Mouse (Mus musculus): ENCODE results near the gene Olfr1364. TPM values are rescaled to one million over a fixed set of nuclear protein-coding genes. Genes with fewer than 3 reads are reported as not detected.

Olfr1364 gene
- polyA plus RNA-seq, 1 experiment from 2014 or later: not detected

Other genes starting within 250 kb of the Olfr1364 start
- not detected in 2 replicates for gene Olfr1367, start 234.8 kb downstream of the Olfr1364 start, polyA plus RNA-seq (2016; fragmentation: Nextera tagmentation; extraction: Ambion mirVana)
- 8.8 and 9.9 TPM in 2 replicates for gene Zscan12, start 218.9 kb downstream of the Olfr1364 start, polyA plus RNA-seq (2016; fragmentation: Nextera tagmentation; extraction: Ambion mirVana)
- 71.2 and 72.6 TPM in 2 replicates for gene Zkscan3, start 179.0 kb downstream of the Olfr1364 start, polyA plus RNA-seq (2016; fragmentation: Nextera tagmentation; extraction: Ambion mirVana)
- 2.2 and 3.1 TPM in 2 replicates for gene Pgbd1, start 140.7 kb downstream of the Olfr1364 start, polyA plus RNA-seq (2016; fragmentation: Nextera tagmentation; extraction: Ambion mirVana)
- 26.8 and 28.1 TPM in 2 replicates for gene Zscan26, start 128.0 kb downstream of the Olfr1364 start, polyA plus RNA-seq (2016; fragmentation: Nextera tagmentation; extraction: Ambion mirVana)
- 2.3 and 2.4 TPM in 2 replicates for gene Nkapl, start 113.2 kb downstream of the Olfr1364 start, polyA plus RNA-seq (2016; fragmentation: Nextera tagmentation; extraction: Ambion mirVana)
- gene Zkscan4, start 102.9 kb downstream of the Olfr1364 start, polyA plus RNA-seq (2016; fragmentation: Nextera tagmentation; extraction: Ambion mirVana): 1.7 and 2.1 TPM in 2 replicates
- not detected in 2 replicates for gene Gm10065, start 102.3 kb downstream of the Olfr1364 start, polyA plus RNA-seq (2016; fragmentation: Nextera tagmentation; extraction: Ambion mirVana)
- 0.24 and 0.33 TPM in 2 replicates for gene AK157302, start 86.5 kb downstream of the Olfr1364 start, polyA plus RNA-seq (2016; fragmentation: Nextera tagmentation; extraction: Ambion mirVana)
- gene Gm11273, start 80.3 kb downstream of the Olfr1364 start, polyA plus RNA-seq (2016; fragmentation: Nextera tagmentation; extraction: Ambion mirVana): 6.4 and 10.3 TPM in 2 replicates
- gene Zkscan8, start 50.6 kb downstream of the Olfr1364 start, polyA plus RNA-seq (2016; fragmentation: Nextera tagmentation; extraction: Ambion mirVana): 6.6 and 6.8 TPM in 2 replicates
- gene Olfr1366, start 39.0 kb downstream of the Olfr1364 start, polyA plus RNA-seq (2016; fragmentation: Nextera tagmentation; extraction: Ambion mirVana): 0.06 and 0.10 TPM in 2 replicates
- 0.04 and 0.05 TPM in 2 replicates for gene Olfr1535, start 21.9 kb downstream of the Olfr1364 start, polyA plus RNA-seq (2016; fragmentation: Nextera tagmentation; extraction: Ambion mirVana)
- gene Olfr1362, start 32.3 kb upstream of the Olfr1364 start, polyA plus RNA-seq (2016; fragmentation: Nextera tagmentation; extraction: Ambion mirVana): not detected in 2 replicates
- gene Olfr11, start 60.8 kb upstream of the Olfr1364 start, polyA plus RNA-seq (2016; fragmentation: Nextera tagmentation; extraction: Ambion mirVana): not detected in 2 replicates
- gene Olfr1361, start 81.6 kb upstream of the Olfr1364 start, polyA plus RNA-seq (2016; fragmentation: Nextera tagmentation; extraction: Ambion mirVana): not detected in 2 replicates
- gene Olfr1360, start 95.6 kb upstream of the Olfr1364 start, polyA plus RNA-seq (2016; fragmentation: Nextera tagmentation; extraction: Ambion mirVana): not detected in 2 replicates
- not detected in 2 replicates for gene Olfr1359, start 116.4 kb upstream of the Olfr1364 start, polyA plus RNA-seq (2016; fragmentation: Nextera tagmentation; extraction: Ambion mirVana)
- 0.91 TPM in 1 of 2 replicates, not detected in the other for gene Hist1h2bl, start 134.4 kb upstream of the Olfr1364 start, polyA plus RNA-seq (2016; fragmentation: Nextera tagmentation; extraction: Ambion mirVana)
- 5.4 and 6.6 TPM in 2 replicates for gene Hist1h2ai, start 134.7 kb upstream of the Olfr1364 start, polyA plus RNA-seq (2016; fragmentation: Nextera tagmentation; extraction: Ambion mirVana)
- gene Hist1h3h, start 135.9 kb upstream of the Olfr1364 start, polyA plus RNA-seq (2016; fragmentation: Nextera tagmentation; extraction: Ambion mirVana): 2.0 TPM in 2 replicates
- gene Hist1h2bm, start 140.3 kb upstream of the Olfr1364 start, polyA plus RNA-seq (2016; fragmentation: Nextera tagmentation; extraction: Ambion mirVana): 1.4 and 2.5 TPM in 2 replicates
- 0.31 and 0.68 TPM in 2 replicates for gene Hist1h4j, start 153.3 kb upstream of the Olfr1364 start, polyA plus RNA-seq (2016; fragmentation: Nextera tagmentation; extraction: Ambion mirVana)
- 0.80 TPM in 1 of 2 replicates, not detected in the other for gene Hist1h4k, start 168.7 kb upstream of the Olfr1364 start, polyA plus RNA-seq (2016; fragmentation: Nextera tagmentation; extraction: Ambion mirVana)
- gene Hist1h2ak, start 172.1 kb upstream of the Olfr1364 start, polyA plus RNA-seq (2016; fragmentation: Nextera tagmentation; extraction: Ambion mirVana): 7.0 and 11.4 TPM in 2 replicates
- 1.1 and 2.1 TPM in 2 replicates for gene Hist1h2bn, start 172.4 kb upstream of the Olfr1364 start, polyA plus RNA-seq (2016; fragmentation: Nextera tagmentation; extraction: Ambion mirVana)
- gene Hist1h1b, start 198.9 kb upstream of the Olfr1364 start, polyA plus RNA-seq (2016; fragmentation: Nextera tagmentation; extraction: Ambion mirVana): 12.4 and 12.5 TPM in 2 replicates
- 54.7 and 68.0 TPM in 2 replicates for gene Hist1h3i, start 201.6 kb upstream of the Olfr1364 start, polyA plus RNA-seq (2016; fragmentation: Nextera tagmentation; extraction: Ambion mirVana)
- gene Hist1h2an, start 205.5 kb upstream of the Olfr1364 start, polyA plus RNA-seq (2016; fragmentation: Nextera tagmentation; extraction: Ambion mirVana): 1.3 and 6.2 TPM in 2 replicates
- gene Hist1h2bp, start 205.7 kb upstream of the Olfr1364 start, polyA plus RNA-seq (2016; fragmentation: Nextera tagmentation; extraction: Ambion mirVana): 1.3 and 1.4 TPM in 2 replicates
- gene Hist1h2bq, start 228.4 kb upstream of the Olfr1364 start, polyA plus RNA-seq (2016; fragmentation: Nextera tagmentation; extraction: Ambion mirVana): 8.4 and 12.7 TPM in 2 replicates
- gene Hist1h2ao, start 228.7 kb upstream of the Olfr1364 start, polyA plus RNA-seq (2016; fragmentation: Nextera tagmentation; extraction: Ambion mirVana): 2.6 TPM in 1 of 2 replicates, not detected in the other
- not detected in 2 replicates for gene Hist1h4m, start 230.0 kb upstream of the Olfr1364 start, polyA plus RNA-seq (2016; fragmentation: Nextera tagmentation; extraction: Ambion mirVana)

Data from heart, embryonic 12.5 days (tissue).